Mouse (Mus musculus) adrenal gland, adult 18-20 months (tissue): ENCODE results near the gene Tcf23. TPM values are rescaled to one million over a fixed set of nuclear protein-coding genes. Genes with fewer than 3 reads are reported as not detected.

Experiments used
- DNase-seq, 2 experiments: peaks; one replicate each; pipeline ENCODE4 v3.0.0; 2021 to 2022; ENCODE audit warnings: low spot score in 2 of 2
- long read RNA-seq, 2 experiments: library from polyadenylated mRNA; stranded (forward); transcript quantifications; one replicate each; pipeline ENCODE4 v2.0.0; 2021
- total RNA-seq, 2 experiments: library from RNA; stranded (reverse); gene quantifications; 1 replicate in 1 of 2; 2 replicates in 1 of 2; pipeline ENCODE4 v1.2.3; 2021

Gene Tcf23
- total RNA-seq = 1 to 10 TPM; 1.3 to 2.4 TPM
- long read RNA-seq, experiment 1, full-length matches to known transcripts = 1 of 1 reads
- long read RNA-seq, experiment 1, partial matches to known transcripts = 0 of 1 reads
- long read RNA-seq, experiment 1, other reads (novel, unspliced or antisense) = 0 of 1 reads
- long read RNA-seq, experiment 2, partial matches to known transcripts = 0 of 1 reads
- long read RNA-seq, experiment 2, other reads (novel, unspliced or antisense) = 1 of 1 reads

GRCm38 (mm10) chr5:30968416-30968815 lies at the start of gene Tcf23:
Tcf23 (plus strand) TSS chr5:30968662.
- no peak for DNase-seq

- DNase-seq = no peak
Measured at GRCm38 (mm10) chr5:30918691-30919090, 49.8 kb upstream of the Tcf23 start.

- DNase-seq = no peak
Measured at GRCm38 (mm10) chr5:30919831-30920614, 48.4 kb upstream of the Tcf23 start.

- no peak for DNase-seq
Measured at GRCm38 (mm10) chr5:30920621-30921020, 47.8 kb upstream of the Tcf23 start.

DNA sequence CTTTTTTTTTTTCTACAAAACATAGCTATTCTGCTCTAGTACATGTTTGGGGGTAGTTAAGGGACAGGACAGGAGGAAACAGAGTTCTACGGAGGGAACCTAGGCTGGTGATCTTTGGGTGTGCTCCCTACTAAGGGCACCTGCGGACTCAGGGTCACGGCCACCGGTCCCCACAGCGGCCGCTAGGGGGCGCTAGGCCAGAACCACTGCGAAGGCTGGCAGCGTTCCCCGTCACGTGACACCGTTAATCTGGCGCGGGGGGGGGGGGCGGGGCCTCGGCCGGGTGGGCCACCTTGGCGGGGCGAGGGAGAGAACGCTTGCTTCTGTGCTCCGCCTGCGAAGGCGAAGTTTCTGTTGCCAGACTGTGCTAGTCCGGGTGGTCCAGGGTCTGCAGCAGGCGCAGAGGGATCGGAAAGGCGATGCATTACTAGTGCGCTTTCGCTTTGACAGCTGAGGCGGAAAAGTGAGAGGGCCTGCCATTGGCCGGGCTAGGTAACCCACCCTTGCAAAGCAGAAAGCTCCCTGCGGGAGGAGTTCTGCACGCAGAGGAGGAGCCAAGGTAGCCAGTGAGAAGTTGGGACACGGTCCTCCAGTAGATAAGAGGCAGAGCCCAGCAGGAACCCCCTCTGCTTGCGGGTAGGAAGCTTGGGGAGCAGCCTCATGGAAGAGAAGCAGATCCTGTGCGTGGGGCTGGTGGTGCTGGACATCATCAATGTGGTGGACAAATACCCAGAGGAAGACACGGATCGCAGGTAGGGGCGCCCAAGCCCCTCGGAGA lies 47.0 kb upstream of the Tcf23 start, which contains the start of gene Khk:
Gene Khk, plus strand, starts transcription at position 176 of the 778 bp plus-strand sequence.
- DNase-seq = peak; percentile 92 to 95

- no peak for DNase-seq
Measured at GRCm38 (mm10) chr5:30922581-30923041, 45.9 kb upstream of the Tcf23 start.

- DNase-seq = no peak
Measured at GRCm38 (mm10) chr5:30923119-30923518, 45.3 kb upstream of the Tcf23 start.

DNA sequence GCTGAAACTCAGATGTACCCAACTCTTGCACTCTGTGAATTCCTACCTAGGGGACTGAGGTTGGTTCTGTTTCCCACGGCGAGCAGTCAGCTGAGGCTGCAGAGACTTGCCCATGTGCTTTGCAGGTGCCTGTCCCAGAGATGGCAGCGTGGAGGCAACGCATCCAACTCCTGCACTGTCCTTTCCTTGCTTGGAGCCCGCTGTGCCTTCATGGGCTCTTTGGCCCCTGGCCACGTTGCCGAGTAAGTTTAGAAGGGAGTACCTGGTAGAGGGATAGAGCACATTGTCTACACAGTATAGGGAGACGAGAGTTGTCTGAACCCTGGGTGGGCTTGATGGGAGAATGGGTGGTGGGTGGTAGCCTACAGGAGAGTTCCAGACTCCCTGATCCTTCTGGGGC lies 43.8 kb upstream of the Tcf23 start:
- no peak for DNase-seq

DNA sequence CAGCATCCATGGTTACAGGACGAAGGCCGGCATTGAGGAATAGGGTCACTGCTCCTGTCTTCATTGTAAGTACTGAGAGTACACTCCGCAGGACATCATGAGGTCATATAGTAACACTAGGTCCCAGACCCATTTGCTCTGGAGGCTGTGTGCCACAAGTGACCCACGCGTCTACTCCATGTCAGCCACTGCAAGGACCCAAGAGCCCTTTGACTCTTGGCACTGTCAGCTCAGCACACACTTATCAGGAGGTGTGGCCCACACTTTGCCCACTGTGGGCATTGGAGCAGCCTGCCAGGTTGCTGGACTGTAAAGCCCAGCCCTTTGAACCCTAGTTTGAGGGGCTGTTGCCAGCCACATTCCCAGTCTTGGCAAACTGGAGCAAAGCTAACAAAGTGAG lies 43.2 kb upstream of the Tcf23 start:
- DNase-seq = no peak

DNA sequence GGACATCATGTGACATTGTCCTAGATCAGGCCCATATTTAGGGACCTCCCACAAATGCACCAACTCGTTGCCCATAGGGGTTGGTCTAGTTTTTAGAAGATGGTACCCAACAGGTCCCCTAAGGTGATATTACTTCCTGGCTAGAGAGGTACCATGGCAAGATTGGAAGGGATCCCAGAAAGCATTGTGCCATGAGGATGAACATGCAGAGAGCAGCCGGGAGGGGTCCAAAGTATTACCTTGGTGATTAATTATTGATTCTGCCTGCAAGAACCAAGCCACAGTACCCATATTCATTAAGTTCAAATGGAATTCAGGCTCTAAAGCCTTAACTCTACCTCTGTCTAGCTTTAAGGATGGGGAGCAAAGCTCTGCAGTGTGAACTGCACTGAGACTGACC lies 42.4 kb upstream of the Tcf23 start:
- DNase-seq = no peak

DNA sequence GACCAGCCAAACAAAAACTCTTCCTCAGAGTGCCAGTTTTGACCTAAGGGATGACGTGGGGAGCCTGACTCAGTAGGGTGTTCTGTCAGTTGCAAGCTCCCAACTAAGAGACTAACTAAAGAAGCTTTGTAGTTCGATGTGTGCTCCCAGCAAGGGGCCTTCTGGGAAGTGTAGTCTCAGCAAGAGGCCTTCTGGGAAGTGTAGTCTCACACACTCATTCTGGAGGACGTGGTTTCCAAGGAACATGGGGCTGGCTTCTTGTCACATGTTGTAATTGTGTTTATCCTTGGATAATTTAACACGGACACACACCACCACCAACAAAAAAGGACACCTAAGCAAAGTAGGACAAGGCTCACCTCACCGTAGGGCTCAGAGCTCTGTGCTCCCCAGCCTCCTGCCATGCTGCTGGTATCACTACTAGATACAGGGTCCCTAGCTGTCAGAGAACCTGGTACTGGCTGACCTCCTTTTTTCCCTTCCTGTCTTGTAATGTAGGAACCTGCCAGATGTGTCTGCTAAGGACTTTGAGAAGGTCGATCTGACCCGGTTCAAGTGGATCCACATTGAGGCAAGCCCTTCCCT lies 40.4 kb upstream of the Tcf23 start:
- DNase-seq = no peak

DNA sequence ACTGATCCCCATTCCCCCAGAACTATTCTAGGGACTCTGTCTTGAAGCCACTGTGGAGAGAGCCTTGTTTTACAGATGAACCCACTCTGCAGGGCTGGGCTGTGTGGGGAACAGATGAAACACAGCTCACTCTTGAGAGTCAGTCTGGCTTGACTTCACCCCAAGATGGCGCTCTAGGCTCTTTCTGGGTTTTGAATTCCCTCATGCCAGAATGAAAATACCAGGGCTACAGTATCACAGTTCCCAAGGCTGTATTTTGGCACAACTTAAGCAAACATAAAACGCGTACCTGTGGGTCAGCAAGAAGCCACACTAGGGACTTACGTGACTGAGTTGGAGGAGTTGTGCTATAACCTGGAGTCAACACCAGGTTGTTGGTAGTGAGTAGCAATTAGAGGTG lies 38.3 kb upstream of the Tcf23 start:
- peak; percentile 67 to 73 for DNase-seq

GRCm38 (mm10) chr5:30930846-30931245 lies 37.6 kb upstream of the Tcf23 start:
- DNase-seq = no peak

DNA sequence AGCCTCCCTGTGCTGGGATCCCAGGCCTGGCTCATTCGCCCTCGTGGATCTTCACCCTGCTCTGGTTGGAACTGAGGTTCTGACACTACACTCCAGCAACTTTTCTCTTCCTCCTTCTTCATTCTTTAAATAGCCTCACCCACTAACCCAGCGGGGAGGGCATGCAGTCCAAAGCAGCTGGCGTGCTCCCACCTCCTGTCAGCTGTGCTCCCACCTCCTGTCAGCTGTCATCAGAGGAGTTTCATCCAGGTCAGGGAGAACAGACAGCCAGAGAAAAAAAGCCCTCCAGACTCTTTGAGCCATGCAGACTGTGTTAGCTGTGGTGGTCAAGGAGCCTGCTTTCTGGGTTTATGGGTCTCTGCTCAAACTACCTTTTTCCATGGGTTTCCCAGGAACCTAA lies 37.1 kb upstream of the Tcf23 start:
- DNase-seq = no peak

DNA sequence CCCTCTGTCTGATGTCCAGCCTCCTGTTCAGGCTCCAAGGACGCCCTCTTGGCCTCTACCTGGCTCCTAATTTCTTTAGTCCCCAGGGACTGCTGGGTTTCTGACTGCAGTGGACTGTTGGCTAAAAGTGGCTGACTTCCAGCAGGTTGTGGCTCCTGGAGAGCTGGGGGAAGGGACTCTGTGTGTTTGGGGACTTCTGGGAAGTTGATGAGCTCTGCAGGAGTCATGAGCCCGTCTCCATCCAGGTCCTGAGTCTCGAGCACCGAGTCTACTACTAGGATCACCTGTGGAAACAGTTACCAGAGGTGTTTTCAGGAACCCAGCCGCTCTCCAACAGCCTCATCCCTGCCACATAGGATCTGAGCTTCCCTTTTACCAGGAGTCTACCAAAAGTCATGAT lies 34.8 kb upstream of the Tcf23 start:
- DNase-seq = no peak

DNA sequence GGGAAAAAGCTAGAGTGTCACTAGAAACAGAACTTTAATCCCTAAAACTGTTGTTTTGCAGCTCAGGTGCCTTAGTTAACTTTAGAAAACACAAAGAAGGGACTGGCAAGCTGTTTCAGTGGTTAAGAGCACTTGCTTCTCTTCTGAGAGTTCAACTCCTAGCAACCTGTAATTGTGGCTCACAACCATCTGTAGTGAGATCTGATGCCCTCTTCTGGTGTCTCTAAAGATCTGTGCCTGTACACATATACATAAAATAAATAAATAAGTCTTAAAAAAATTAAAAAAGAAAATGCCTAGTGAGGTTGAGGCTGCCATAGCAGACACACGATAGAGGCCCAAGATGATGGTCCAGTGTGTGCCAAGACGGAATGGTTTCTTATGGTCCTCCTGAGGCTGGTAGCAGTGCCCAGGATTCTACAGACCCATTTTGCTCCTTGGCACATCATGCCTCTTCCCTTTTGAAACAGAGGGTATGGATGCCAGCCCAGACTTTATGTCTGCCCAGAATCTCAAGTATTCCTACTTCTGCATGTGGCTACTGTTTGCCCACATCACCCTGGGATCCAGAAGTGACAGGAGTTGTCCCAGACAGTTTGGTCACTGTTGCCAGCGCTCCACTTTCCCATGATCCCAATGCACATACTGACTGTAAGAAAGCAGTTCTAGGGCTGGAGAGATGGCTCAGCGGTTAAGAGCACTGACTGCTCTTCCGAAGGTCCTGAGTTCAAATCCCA lies 33.6 kb upstream of the Tcf23 start:
- DNase-seq = no peak

- DNase-seq = no peak
Measured at GRCm38 (mm10) chr5:30943004-30943403, 25.5 kb upstream of the Tcf23 start.

- no peak for DNase-seq
Measured at GRCm38 (mm10) chr5:30944344-30944743, 24.1 kb upstream of the Tcf23 start.

DNA sequence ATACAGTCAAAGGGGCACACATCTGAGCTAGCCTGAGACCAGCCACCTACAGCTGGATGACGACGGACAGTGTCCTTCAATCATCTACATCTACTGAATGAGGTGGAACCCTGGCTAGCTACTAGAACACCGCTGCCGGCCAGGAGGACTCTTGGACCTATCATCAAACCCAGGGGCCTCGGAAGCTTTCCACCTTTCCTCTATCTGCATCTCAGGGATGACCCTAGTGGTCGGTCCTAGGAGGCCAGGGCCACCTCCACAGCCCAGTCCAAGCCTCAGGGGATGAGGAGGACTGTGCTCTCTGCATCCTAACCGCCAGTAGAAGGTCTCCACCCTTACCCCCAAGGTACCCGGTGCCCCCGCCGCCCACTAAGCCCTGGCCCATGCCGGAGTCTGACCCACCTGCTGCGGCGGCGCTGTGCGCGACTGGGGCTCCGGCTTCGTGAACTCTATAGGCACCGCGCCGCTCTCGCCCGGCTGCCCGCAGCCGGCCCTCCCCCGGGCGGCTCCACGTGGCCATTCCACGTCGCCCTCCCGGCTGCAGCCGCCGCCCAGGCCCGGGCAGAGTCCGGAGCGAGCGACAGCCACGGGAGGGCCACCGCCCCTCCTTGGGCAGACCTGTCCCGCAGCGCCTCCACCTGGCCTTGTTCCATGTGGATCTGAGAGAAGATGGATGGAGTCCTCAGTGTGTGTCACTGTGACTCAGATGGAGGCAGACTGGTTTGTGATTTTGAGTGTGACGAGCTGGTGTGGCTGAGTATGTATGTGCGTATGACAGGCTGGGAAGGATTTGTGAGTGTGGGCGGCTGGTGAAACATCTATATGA lies 23.3 kb upstream of the Tcf23 start, which contains the start of gene Cgref1:
Gene Cgref1, minus strand, starts transcription at position 636 of the 826 bp plus-strand sequence.
- DNase-seq = peak; percentile 61 to 65

DNA sequence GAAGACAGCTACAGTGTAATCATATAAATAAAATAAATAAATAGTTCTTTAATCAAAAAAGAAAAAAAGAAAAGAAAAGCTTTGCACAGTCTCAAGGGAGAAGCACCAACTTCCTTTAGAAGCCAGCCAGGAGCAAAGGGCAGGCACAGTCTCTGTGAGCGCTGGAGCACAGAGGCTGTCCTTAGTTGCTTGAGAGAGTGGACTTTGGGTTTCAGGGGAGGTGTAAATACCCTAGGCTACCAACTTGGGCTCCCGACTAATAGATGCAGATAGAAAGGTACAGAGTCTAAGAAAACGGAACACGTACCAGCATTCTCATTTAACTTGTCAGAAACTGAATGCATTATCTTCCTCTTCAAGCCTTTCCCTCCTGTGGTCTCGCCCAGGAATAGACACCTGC lies 19.8 kb upstream of the Tcf23 start:
- DNase-seq = no peak
